Mouse (Mus musculus) mature B cell (primary cell): ENCODE data around the gene Cc2d2b.

Experiments
- in situ Hi-C: fragments of 300-500 bp; cut with MboI; formaldehyde crosslinking; loops from 2 replicates; pipeline ENCODE4 v1.14.3; 2019

The Cc2d2b gene

DNA sequence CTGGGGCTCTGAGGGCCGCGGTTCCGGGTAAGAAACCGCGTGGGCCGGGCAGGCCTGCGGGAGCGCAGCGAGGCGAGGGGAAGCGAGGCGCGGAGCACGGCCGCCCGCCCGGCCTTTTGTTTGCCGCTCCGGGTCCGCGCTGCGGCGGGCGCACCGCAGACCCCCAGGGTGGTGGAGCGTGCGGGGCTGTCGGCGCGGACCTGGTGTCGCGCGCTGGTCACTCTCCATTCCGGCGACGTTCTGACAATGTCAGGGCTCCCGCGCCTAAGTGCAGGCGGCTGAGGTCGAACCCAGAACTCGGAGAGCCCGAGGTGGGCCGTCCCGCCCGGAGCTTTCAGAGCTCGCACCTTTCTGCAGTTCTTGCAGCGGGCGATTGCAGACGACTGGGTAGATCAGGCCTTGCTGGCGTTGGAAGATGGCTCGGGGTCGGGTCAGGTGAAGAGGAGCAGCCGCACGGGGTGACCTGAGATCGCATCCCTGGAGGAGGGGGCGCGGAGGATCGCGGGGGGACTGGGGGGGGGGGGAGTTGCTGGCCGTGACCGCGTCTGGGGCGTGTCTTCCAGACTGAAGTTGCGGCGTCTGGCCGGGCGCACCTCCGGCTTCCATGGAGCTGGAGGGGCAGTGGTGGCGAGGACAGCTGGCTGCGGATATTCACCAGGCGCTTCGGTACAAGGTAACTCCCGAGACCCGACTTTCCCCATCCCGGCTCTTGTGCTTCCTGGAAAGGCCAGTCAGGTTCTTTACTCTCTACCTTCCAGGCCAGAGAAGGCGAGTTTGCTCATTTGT is 83.1 kb downstream of the Cc2d2b start:
- in situ Hi-C loops = no loop called here

DNA sequence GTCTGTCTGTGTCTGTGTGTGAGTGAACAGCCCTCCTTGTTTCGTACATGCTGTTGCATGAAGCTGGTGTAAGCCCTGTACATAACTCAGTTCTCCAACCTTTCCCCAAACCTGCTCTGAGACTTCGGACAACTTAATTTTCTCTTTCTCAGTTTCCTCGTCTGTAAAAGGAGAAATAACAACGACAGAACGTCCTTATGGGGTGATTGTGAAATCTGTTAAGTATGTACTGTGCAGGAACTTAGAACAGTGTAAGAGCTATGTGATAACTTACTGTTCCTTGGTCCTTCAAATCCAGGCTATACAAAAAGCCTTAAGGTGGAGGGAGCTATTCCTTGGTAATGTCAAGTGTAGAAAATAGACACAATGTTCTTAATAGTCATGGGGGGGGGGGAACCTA is 83.8 kb downstream of the Cc2d2b start:
- in situ Hi-C loops = no loop called here

GRCm38 (mm10) chr19:40834436-40834835 is 85.9 kb downstream of the Cc2d2b start:
- in situ Hi-C loops = no loop called here

DNA sequence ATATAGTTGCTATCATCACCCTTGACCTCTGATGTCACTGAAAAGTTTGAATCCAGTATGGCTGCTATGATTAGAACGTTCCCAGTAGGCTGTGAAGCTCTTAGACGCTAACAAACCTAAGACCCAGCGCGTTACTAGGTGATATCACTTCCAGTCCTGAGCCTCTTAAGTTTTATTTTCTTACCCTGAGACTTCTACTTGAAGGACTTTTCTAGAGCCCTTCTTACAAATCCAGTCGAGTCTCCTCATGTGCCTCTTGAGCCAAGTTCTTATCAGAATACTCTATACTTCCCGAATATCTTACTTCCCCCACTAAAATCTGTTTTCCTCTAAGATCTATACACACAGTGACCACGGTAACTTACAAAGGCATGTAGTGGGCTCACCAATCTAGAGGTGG is 89.7 kb downstream of the Cc2d2b start:
- in situ Hi-C loops = no loop called here

DNA sequence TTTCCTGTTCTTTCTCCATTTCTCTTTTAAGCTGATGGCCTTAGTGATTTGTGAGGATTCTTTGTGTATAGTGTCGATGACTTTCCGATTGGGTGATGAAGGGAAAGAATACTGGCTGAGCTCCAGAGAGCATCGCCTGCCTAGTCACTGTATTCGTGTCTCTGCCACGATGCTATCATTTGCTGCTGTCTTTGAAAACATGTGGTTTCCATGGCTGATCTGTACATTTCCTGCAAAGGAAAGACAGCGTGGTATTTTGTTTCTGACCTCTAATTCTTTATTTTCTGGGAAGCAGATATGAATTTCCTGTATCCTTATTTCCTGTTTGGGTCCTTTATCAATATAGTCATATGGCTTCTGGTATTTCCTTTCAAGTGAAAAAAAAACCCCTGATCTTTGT is 91.8 kb downstream of the Cc2d2b start:
- in situ Hi-C loops = no loop called here

DNA sequence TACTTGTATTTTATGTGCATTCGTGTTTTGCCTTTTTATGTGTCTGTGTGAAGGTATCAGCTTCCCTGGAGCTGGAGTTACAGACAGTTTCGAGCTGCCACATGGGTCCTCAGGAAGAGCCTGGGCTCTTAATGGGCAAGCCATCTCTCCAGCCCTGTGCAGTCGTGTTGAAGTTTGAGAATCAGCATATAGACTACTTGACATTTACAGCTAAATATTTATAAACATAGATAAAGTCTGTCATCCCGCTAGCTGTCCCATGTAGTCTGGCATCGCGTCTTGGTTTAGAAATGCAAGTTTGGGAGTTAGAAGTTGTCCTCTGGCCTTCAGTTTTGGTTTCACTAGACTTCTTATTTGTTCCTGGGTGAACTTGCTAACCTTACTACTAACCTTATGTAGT is 92.5 kb downstream of the Cc2d2b start:
- in situ Hi-C loops = no loop called here

DNA sequence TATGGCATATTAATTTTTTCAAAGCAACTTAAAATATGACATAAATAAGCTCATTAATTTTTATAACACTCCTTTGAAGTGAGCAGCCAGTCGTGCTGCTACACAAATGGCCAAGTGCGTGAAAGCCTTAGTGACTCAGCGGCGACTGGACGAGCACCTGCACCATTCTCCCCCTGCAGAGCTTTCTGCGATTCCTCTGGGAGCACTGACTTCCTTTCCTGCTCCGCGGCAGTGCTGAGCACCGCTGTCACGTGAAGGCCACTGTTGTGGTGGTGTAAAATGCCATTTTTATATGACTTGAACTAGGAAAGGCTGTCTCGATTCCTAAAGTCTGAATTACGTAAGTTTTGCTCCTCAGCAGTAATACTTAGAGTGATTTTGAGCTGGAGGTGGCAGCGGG is 93.0 kb downstream of the Cc2d2b start:
- in situ Hi-C loops = no loop called here

- in situ Hi-C loops = no loop called here
These were observed 96.2 kb downstream of the Cc2d2b start for GRCm38 (mm10) chr19:40844731-40845130.

DNA sequence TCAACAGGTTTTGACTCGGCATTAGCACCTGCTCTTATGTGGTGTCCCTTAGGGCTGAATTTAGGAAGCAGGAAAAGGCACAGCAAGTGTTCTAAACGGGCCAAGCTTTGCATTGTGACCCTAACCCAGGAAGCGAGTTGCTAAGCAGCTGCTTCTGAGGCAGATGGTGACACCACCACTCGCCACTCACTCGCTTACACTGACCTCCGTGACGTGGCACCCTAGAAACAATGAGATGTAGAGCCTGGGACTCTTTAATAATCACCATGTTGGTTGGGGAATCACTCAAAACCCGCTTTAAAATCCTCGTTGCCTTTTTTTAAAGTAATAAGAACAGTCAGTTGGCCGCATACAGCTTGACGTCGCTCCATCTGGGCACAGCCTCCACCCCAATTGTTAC is 100.8 kb downstream of the Cc2d2b start:
- in situ Hi-C loops = no loop called here

DNA sequence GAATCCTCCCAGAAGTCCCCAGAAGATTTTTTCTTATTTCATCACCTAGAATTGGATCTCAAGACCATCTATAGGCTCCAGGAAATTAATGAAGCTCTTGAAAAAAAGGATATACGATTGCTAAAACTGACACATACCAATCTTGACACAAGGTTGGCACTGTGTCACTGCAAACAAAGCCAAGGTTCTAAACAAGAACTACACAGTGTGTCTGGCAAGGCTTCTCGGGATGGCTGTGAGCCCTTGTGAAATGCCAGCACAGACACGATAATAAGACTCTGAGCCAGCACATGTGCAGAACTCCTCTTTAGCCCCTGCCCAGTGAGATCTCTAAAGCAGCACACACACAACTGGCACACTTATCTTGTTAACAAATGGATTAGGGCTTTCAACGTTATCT is 111.0 kb downstream of the Cc2d2b start:
- in situ Hi-C loops = no loop called here

DNA sequence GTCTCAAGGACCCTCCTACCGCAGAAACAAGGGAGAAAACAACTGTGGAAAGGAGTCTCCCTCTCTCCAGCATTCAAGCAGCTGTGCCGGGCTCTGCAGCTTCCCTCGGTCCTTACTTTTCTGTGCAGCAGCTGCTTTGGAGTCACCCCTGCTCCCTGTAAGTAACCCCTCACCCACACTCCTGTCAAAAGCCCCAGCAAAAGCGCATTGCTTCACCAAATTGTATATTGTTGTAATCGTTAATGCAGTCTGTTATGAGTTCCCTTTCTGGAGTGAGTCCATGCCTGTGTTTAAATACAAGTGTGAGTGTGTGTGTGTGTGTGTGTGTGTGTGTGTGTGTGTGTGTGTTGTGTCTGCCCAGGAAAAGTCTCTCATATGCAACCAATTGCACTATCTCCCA is 119.7 kb downstream of the Cc2d2b start:
- in situ Hi-C loops = no loop called here

DNA sequence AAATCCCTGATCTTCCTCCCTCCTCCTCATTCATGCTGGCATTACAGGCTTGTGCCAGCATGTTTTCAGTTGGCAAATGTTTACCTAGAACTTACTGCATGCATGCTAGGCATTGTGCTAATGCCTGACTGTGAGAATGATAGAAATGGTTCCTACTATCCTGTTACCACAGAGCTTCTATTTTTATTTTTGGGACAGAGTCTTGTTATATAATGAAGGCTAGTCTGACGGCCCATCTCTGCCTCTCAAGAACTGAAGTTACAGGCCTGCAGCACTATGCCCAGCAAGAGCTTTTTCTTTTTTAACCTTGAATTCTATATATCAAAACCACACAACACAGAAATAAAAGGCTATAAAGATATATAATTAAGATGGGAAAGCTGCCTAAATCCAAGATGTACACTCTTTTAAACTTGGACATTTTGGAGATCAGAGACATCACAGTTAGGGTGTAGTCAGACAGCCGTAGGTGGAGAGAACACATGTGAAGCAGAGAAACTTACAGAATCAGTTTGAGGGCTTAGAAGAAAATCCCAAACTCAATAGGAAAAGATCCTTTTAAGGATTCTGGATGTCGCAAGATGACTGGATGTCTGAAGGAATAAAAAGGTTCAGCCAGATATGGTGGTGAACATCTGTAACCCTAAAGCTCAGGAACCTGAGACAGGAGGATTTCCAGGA is 121.0 kb downstream of the Cc2d2b start:
- in situ Hi-C loops = no loop called here

DNA sequence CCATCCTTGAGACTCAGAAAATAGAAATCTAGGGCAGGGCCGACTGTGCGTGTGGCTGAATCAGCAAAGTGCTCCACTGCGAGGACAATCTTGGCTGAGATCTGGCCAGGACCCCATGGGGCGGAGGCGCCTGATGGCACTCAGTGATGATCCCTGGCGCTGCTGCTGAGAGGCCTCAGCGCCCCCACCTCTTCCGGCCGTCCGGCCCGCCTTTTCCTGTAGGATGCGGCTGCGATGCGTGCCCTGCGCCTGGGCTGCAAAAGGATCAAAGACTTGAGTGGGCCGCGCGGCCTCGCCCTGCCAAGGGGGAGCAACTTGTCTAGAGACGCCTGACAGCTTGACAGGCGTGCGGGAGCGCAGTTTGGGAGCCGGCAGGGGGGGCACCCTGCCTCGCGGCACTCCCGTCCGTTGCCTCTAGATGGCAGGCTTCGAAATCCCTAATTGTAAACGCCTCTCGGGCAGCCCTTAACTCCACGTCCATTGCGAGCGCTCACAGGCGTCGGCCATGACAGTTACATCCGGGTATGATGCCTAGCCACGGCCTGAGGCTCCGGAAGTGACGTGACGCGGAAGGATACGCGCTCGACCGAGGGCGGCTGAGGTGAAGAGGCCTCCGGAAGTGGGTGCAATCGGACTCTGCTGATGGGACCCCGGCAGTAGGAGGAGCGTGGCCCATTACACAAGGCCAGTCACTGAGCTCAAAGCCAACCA is 124.6 kb downstream of the Cc2d2b start:
- in situ Hi-C loops = no loop called here
